ENCODE assay signal across 28 mouse cellular contexts in genomic region chrX:75643402-75643801, GRCm38 (mm10).
DNase-seq lines count a peak whose midpoint lies in the region.
"Had no signal": no experiment of that assay in that cellular context is flagged by ENCODE, and none has a peak within 500 bp of the region (broad histone marks: within the 10 kb centered on the region; RNA-seq: fewer than 3 reads in every experiment).

No protein-coding gene starts in this region.

- H3K9me3 ChIP-seq in heart, embryonic 10.5 days = no peaks in the 10 kb centered on the region
- H3K9me3 ChIP-seq: embryonic facial prominence, embryonic 10.5 days; embryonic facial prominence, embryonic 13.5 days; forebrain, embryonic 12.5 days; forebrain, embryonic 15.5 days; G1E; heart, embryonic 12.5 days; heart, embryonic 15.5 days; hindbrain, embryonic 12.5 days; hindbrain, embryonic 15.5 days had no signal

- DNase-seq in cerebellum, postnatal 4 days (ENCODE audit: low spot score in 2 of 2) = peak; percentile 8 to 20
- no peak for DNase-seq in cerebellum, adult 9-11 months
- DNase-seq in heart, embryonic 10.5 days (ENCODE audit: low spot score) = peak; percentile 70
- no peak for DNase-seq in heart, adult 18-20 months
- peak; percentile 65 for DNase-seq in kidney, postnatal 14 days
- no peak for DNase-seq in kidney, adult 18-20 months
- DNase-seq in Muller cell, postnatal 12 days (ENCODE audit: inconsistent ontology term) = peak; percentile 5
- DNase-seq: adrenal gland, adult 2 months; adrenal gland, postnatal 36 days; B cell, adult 2 months; cerebellum, adult 18-20 months; cerebellum, adult 9-10 months; embryo, embryonic 11 days; gastrocnemius, postnatal 25 days; heart, postnatal 10 days; heart, postnatal 36 days; kidney, adult 2 months had no signal

- no peaks in the 10 kb centered on the region for H3K4me1 ChIP-seq in heart, embryonic 10.5 days
- H3K4me1 ChIP-seq: embryonic facial prominence, embryonic 10.5 days; embryonic facial prominence, embryonic 13.5 days; forebrain, embryonic 12.5 days; forebrain, embryonic 15.5 days; heart, embryonic 12.5 days; heart, embryonic 15.5 days; hindbrain, embryonic 12.5 days; hindbrain, embryonic 15.5 days had no signal

- no peaks in the 10 kb centered on the region for H3K27me3 ChIP-seq in heart, embryonic 10.5 days (ENCODE audit: insufficient read depth, poor library complexity, severe bottlenecking)
- H3K27me3 ChIP-seq: CH12.LX; embryonic facial prominence, embryonic 13.5 days; forebrain, embryonic 12.5 days; forebrain, embryonic 15.5 days; heart, embryonic 12.5 days; heart, embryonic 15.5 days; hindbrain, embryonic 12.5 days; hindbrain, embryonic 15.5 days had no signal

- 86% methylated on average over 7 of the region's 7 CpGs for WGBS in heart, embryonic 10.5 days

- no peaks in the 10 kb centered on the region for H3K36me3 ChIP-seq in heart, embryonic 10.5 days
- H3K36me3 ChIP-seq: embryonic facial prominence, embryonic 10.5 days; embryonic facial prominence, embryonic 13.5 days; forebrain, embryonic 12.5 days; forebrain, embryonic 15.5 days; G1E; heart, embryonic 12.5 days; heart, embryonic 15.5 days; hindbrain, embryonic 12.5 days; hindbrain, embryonic 15.5 days had no signal

- no peak overlapping the region for H3K4me3 ChIP-seq in heart, embryonic 10.5 days
- H3K4me3 ChIP-seq: embryonic facial prominence, embryonic 10.5 days; embryonic facial prominence, embryonic 13.5 days; erythroblast, embryonic 14.5 days; forebrain, embryonic 12.5 days; forebrain, embryonic 15.5 days; heart, embryonic 12.5 days; heart, embryonic 15.5 days; hindbrain, embryonic 12.5 days; hindbrain, embryonic 15.5 days had no signal

- H3K27ac ChIP-seq in heart, embryonic 10.5 days = no peak overlapping the region
- H3K27ac ChIP-seq: embryonic facial prominence, embryonic 10.5 days; embryonic facial prominence, embryonic 13.5 days; forebrain, embryonic 12.5 days; forebrain, embryonic 15.5 days; heart, embryonic 15.5 days; hindbrain, embryonic 12.5 days; hindbrain, embryonic 15.5 days had no signal

Comparison
In these comparisons a context has a peak if more than half of its experiments do, and no peak if none do; other contexts are left out.
1. DNase-seq: peak in cerebellum, postnatal 4 days (2 of 2), heart, embryonic 10.5 days (single experiment), kidney, postnatal 14 days (single experiment) and Muller cell, postnatal 12 days (single experiment); none in cerebellum, adult 9-11 months (single experiment), heart, adult 18-20 months (0 of 2) and kidney, adult 18-20 months (single experiment).